Mouse (Mus musculus): Measurements from ENCODE around the gene Fcrla. TPM values are rescaled to one million over a fixed set of nuclear protein-coding genes. Genes with fewer than 3 reads are reported as not detected.

Fcrla gene
- polyA plus RNA-seq, 1 experiment, result not detected

DNA sequence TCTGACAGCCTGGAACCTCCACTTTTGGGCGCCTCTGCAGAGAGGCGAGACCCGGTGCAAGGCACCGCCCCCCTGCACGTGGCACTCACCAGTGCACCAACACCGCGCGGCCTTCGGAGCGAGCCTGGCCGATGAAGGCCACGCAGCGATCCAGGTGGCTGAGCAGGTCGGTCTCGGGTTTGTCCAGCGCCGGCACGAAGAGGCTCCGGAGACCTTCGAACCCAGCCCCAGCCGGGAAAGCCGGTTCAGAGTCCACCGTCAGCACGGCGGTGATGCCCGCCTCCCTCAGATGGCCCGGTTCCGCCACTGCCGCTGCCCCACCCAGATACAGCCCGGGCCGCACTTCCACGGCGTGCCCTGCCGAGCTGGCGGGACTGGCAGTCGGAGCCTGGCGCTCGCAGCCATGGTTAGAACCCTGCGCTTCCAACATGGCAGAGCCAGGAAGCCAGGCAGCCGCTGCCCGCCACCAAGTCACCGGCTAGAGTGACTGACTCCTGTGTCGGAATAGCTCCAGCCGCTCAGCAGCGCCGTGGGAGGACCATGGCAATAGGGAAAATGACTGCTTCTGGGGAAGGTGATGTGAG is 42.3 kb downstream of the Fcrla start, which contains the start of the genes Gm26620 and Dusp12:
TSS of gene Gm26620 (plus strand) at position 88 of the 584 bp plus-strand sequence.
TSS of gene Dusp12 (minus strand) at position 563 of the 584 bp plus-strand sequence.
- Histone ChIP-seq H3K36me3 (ENCODE audit: control insufficient read depth, insufficient read depth) (peaks cover 8% of the 10 kb centered on the region), H3K27me3 (ENCODE audit: control insufficient read depth, insufficient read depth, insufficient read length) (no peaks in the 10 kb centered on the region), H3K79me2 (ENCODE audit: control insufficient read depth, insufficient read depth) (peaks cover 31% of the 10 kb centered on the region), H3K4me3 (ENCODE audit: insufficient read depth, poor library complexity, severe bottlenecking) (peak within 1 kb of the TSS; percentile 76), H3K79me3 (ENCODE audit: low read depth) (peaks cover 11% of the 10 kb centered on the region), H3ac (ENCODE audit: control insufficient read depth, insufficient read length, low read depth) (peak within 1 kb of the TSS; percentile 97)
- TF ChIP-seq CTCF (IDR thresholded peaks at IDR 0.05; ENCODE audit: control insufficient read depth, insufficient read depth, insufficient read length), result peak; percentile 86
- TF ChIP-seq USF1 (IDR thresholded peaks at IDR 0.05; ENCODE audit: low read depth), result peak; percentile 16
- TF ChIP-seq MYOD1 (IDR thresholded peaks at IDR 0.05; ENCODE audit: control insufficient read depth, insufficient read length, low read depth), result no peak
- peak; percentile 85 for TF ChIP-seq MAX (IDR thresholded peaks at IDR 0.05)

DNA sequence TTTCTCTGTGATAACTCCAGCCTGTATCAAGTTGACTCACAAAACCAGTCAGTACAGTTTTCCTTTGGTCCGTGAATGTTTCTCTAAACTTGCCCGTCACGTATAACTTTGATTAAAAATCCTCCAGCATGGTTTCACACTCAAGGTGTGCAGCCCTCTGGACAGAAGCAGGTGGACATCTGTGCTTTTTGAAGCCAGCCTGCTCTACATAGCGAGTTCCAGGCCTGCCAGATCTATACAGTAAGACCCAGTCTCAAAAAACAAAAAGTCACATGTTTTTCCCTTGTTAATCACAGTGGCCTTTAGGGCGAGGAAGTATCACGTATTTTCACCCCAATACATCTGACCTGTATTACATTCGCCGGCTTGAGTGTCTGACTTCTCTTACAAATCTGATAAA is 43.0 kb downstream of the Fcrla start:
- Histone ChIP-seq H3K36me3 (ENCODE audit: control insufficient read depth, insufficient read depth) (peaks cover 9% of the 10 kb centered on the region), H3ac (ENCODE audit: control insufficient read depth, insufficient read length, low read depth) (peak overlapping the region; percentile 97), H3K79me2 (ENCODE audit: control insufficient read depth, insufficient read depth) (peaks cover 31% of the 10 kb centered on the region), H3K79me3 (ENCODE audit: low read depth) (peaks cover 11% of the 10 kb centered on the region), H3K27me3 (ENCODE audit: control insufficient read depth, insufficient read depth, insufficient read length) (no peaks in the 10 kb centered on the region), H3K4me3 (ENCODE audit: insufficient read depth, poor library complexity, severe bottlenecking) (peak overlapping the region; percentile 76)
- no peak for TF ChIP-seq CTCF (IDR thresholded peaks at IDR 0.05; ENCODE audit: control insufficient read depth, insufficient read depth, insufficient read length)
- TF ChIP-seq MAX (IDR thresholded peaks at IDR 0.05), result no peak
- no peak for TF ChIP-seq MYOD1 (IDR thresholded peaks at IDR 0.05; ENCODE audit: control insufficient read depth, insufficient read length, low read depth)
- no peak for TF ChIP-seq FOSL1 (IDR thresholded peaks at IDR 0.05; ENCODE audit: insufficient read depth, low read length, poor library complexity, severe bottlenecking)

DNA sequence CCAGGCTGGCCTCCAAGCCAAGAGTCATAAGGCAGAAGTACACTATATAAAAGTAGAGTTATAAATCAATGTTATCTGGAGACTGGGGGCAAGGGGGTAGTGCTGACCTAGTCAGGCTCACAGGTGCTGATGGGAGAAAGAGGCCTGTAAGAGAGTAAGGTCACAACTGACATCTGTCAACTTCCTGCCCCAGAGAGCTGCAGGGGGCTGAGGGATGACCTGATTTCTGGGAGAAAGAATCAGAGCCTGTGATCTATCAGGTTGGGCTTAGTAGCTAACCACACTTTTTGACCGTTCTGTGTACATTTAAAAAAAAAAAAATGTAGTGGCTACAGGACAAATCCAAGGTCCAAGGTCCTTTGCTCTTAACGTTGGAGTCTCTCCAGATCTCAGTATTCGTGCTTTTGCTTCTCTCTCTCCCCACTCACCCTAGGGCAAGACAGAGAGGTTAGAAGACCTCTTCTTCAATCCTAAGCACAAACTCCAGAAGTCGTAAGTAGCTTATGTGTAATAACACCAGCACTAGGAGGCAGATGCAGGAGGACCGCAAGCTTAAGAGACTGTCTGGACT is 44.4 kb downstream of the Fcrla start:
- Histone ChIP-seq H3K79me2 (ENCODE audit: control insufficient read depth, insufficient read depth) (peaks cover 31% of the 10 kb centered on the region), H3K27me3 (ENCODE audit: control insufficient read depth, insufficient read depth, insufficient read length) (no peaks in the 10 kb centered on the region), H3K36me3 (ENCODE audit: control insufficient read depth, insufficient read depth) (peaks cover 9% of the 10 kb centered on the region), H3K4me3 (ENCODE audit: insufficient read depth, poor library complexity, severe bottlenecking) (no peak overlapping the region), H3ac (ENCODE audit: control insufficient read depth, insufficient read length, low read depth) (no peak overlapping the region), H3K79me3 (ENCODE audit: low read depth) (peaks cover 13% of the 10 kb centered on the region)
- TF ChIP-seq MYOD1 (IDR thresholded peaks at IDR 0.05; ENCODE audit: control insufficient read depth, insufficient read length, low read depth) (no peak), CEBPB (IDR thresholded peaks at IDR 0.05; ENCODE audit: low read depth) (no peak), MYOG (IDR thresholded peaks at IDR 0.05; ENCODE audit: control insufficient read depth, extremely low read depth, insufficient read length) (no peak), CTCF (IDR thresholded peaks at IDR 0.05; ENCODE audit: control insufficient read depth, insufficient read depth, insufficient read length) (no peak), MAX (IDR thresholded peaks at IDR 0.05) (no peak), FOSL1 (IDR thresholded peaks at IDR 0.05; ENCODE audit: insufficient read depth, low read length, poor library complexity, severe bottlenecking) (no peak), USF1 (IDR thresholded peaks at IDR 0.05; ENCODE audit: low read depth) (no peak)

DNA sequence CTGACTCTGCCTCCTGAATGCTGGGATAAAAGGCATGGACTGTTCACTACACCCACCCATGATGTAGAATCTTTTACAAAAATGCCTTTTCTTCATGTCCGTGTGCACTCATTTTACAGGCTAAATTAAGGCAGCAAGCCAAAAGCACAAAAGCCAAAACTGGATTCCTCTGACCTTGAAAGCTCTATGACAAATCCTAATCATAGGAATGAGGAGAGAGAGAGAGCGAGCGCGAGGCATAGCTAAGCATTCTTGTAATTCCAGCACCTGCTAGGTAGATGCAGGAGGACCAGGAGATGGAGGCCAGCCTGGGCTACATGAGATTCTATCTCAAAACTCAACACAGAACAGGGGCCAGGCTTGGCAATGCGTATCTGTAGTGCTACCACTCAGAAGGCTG is 50.5 kb downstream of the Fcrla start:
- peaks cover 6% of the 10 kb centered on the region for H3K79me3 ChIP-seq (ENCODE audit: low read depth)
- peaks cover 6% of the 10 kb centered on the region for H3K79me2 ChIP-seq (ENCODE audit: control insufficient read depth, insufficient read depth)
- peaks cover 40% of the 10 kb centered on the region for H3K36me3 ChIP-seq (ENCODE audit: control insufficient read depth, insufficient read depth)

DNA sequence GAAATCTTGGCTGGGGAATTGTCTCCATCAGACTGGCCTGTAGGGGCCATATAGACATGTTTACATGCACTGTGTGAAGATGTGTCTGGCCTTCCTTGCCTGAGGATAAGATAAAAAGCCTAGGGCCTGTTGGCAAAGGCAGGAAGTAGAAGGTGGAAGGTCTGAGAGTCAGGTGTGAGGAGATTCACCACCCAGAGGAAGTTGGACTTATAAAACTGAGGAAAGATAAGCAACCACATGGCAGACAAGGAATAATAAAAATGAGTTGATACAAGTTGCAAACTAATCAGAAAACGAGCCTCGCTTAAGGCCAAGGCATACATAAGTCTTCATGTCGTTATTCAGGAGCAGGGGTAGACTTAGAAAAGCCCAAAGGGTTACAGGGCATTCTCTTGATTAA is 51.7 kb downstream of the Fcrla start:
- peaks cover 3% of the 10 kb centered on the region for H3K79me3 ChIP-seq (ENCODE audit: low read depth)
- peaks cover 45% of the 10 kb centered on the region for H3K36me3 ChIP-seq (ENCODE audit: control insufficient read depth, insufficient read depth)
- no peak for TF ChIP-seq FOSL1 (IDR thresholded peaks at IDR 0.05; ENCODE audit: insufficient read depth, low read length, poor library complexity, severe bottlenecking)
- TF ChIP-seq CEBPB (IDR thresholded peaks at IDR 0.05; ENCODE audit: low read depth), result no peak
- no peak for TF ChIP-seq MYOG (IDR thresholded peaks at IDR 0.05; ENCODE audit: control insufficient read depth, extremely low read depth, insufficient read length)
- no peak for TF ChIP-seq CTCF (IDR thresholded peaks at IDR 0.05; ENCODE audit: control insufficient read depth, insufficient read depth, insufficient read length)
- no peak for TF ChIP-seq MYOD1 (IDR thresholded peaks at IDR 0.05; ENCODE audit: control insufficient read depth, insufficient read length, low read depth)
- no peak for TF ChIP-seq USF1 (IDR thresholded peaks at IDR 0.05; ENCODE audit: low read depth)
- no peak for TF ChIP-seq MAX (IDR thresholded peaks at IDR 0.05)
- no peak overlapping the region for H3ac ChIP-seq (ENCODE audit: control insufficient read depth, insufficient read length, low read depth)
- H3K79me2 ChIP-seq (ENCODE audit: control insufficient read depth, insufficient read depth), result no peaks in the 10 kb centered on the region
- no peaks in the 10 kb centered on the region for H3K27me3 ChIP-seq (ENCODE audit: control insufficient read depth, insufficient read depth, insufficient read length)
- no peak overlapping the region for H3K4me3 ChIP-seq (ENCODE audit: insufficient read depth, poor library complexity, severe bottlenecking)

More for the DNA sequence above, 50.5 kb downstream of the Fcrla start:
- Histone ChIP-seq H3K4me3 (ENCODE audit: insufficient read depth, poor library complexity, severe bottlenecking) (no peak overlapping the region), H3ac (ENCODE audit: control insufficient read depth, insufficient read length, low read depth) (no peak overlapping the region), H3K27me3 (ENCODE audit: control insufficient read depth, insufficient read depth, insufficient read length) (no peaks in the 10 kb centered on the region)
- TF ChIP-seq MAX (IDR thresholded peaks at IDR 0.05), result no peak
- TF ChIP-seq CEBPB (IDR thresholded peaks at IDR 0.05; ENCODE audit: low read depth), result no peak
- no peak for TF ChIP-seq MYOD1 (IDR thresholded peaks at IDR 0.05; ENCODE audit: control insufficient read depth, insufficient read length, low read depth)
- TF ChIP-seq MYOG (IDR thresholded peaks at IDR 0.05; ENCODE audit: control insufficient read depth, extremely low read depth, insufficient read length), result no peak
- no peak for TF ChIP-seq CTCF (IDR thresholded peaks at IDR 0.05; ENCODE audit: control insufficient read depth, insufficient read depth, insufficient read length)

DNA sequence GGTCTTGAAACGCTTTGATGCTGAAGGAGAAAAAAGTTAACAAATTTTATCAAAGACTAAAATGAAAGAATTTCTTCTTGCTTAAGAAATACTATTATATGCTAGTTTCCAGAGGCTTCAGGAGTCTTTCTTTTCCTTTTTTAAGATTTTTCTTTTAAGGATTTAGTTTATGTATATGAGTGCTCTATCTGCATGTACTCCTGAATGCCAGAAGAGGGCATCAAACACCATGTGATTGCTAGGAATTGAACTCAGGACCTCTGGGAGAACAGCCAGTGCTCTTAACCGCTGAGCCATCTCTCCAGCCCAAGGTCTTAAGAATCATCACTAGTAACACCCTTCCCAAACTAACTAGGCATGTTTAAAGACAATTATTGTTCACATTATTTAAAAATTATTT is 55.4 kb downstream of the Fcrla start:
- H3K79me3 ChIP-seq (ENCODE audit: low read depth), result peaks cover 5% of the 10 kb centered on the region
- peaks cover 7% of the 10 kb centered on the region for H3K79me2 ChIP-seq (ENCODE audit: control insufficient read depth, insufficient read depth)
- peaks cover 36% of the 10 kb centered on the region for H3K36me3 ChIP-seq (ENCODE audit: control insufficient read depth, insufficient read depth)
- no peak for TF ChIP-seq MAX (IDR thresholded peaks at IDR 0.05)
- no peak for TF ChIP-seq FOSL1 (IDR thresholded peaks at IDR 0.05; ENCODE audit: insufficient read depth, low read length, poor library complexity, severe bottlenecking)
- no peak for TF ChIP-seq MYOG (IDR thresholded peaks at IDR 0.05; ENCODE audit: control insufficient read depth, extremely low read depth, insufficient read length)
- no peak for TF ChIP-seq MYOD1 (IDR thresholded peaks at IDR 0.05; ENCODE audit: control insufficient read depth, insufficient read length, low read depth)
- no peak for TF ChIP-seq CEBPB (IDR thresholded peaks at IDR 0.05; ENCODE audit: low read depth)
- no peak for TF ChIP-seq USF1 (IDR thresholded peaks at IDR 0.05; ENCODE audit: low read depth)
- TF ChIP-seq CTCF (IDR thresholded peaks at IDR 0.05; ENCODE audit: control insufficient read depth, insufficient read depth, insufficient read length), result no peak
- no peak overlapping the region for H3ac ChIP-seq (ENCODE audit: control insufficient read depth, insufficient read length, low read depth)
- no peak overlapping the region for H3K4me3 ChIP-seq (ENCODE audit: insufficient read depth, poor library complexity, severe bottlenecking)
- H3K27me3 ChIP-seq (ENCODE audit: control insufficient read depth, insufficient read depth, insufficient read length), result no peaks in the 10 kb centered on the region
